Mouse (Mus musculus): ENCODE measurements at regions not wholly inside any gene's neighbourhood (a gene's known extent, or its start where the extent isn't known, plus 50 kb on each side); places are given as distances from the start of the nearest gene placed in this dataset.

GRCm38 (mm10) chr6:50968546-50968945, 314.3 kb upstream of the Npvf start:
- DNase-seq (ENCODE audit: low spot score in 2 of 2), result no peak

DNA sequence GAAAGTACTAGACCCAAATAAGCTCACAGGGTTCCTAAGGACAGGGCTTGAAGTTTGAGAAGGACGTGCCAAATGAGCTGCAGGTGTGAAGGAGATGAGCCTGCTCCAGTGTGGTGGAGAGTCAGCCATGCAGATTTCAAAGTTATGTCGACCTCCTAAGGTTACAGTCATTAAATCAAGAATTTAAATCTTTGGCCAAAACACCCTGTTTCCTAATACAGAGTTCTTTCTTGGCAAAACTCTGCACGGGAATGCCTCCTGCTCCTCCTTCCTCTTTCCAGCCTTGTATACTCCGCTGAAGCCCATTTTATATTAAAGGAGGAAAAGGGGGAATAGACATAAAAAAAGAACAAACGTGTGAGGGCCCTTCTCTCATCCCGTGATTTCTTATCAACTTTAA, 315.1 kb upstream of the Npvf start:
- DNase-seq (ENCODE audit: low spot score in 2 of 2), result no peak

- no peak for DNase-seq (ENCODE audit: low spot score in 2 of 2)
Observed at GRCm38 (mm10) chr6:50969997-50970396, 315.8 kb upstream of the Npvf start.

GRCm38 (mm10) chr6:50970770-50971169, 316.5 kb upstream of the Npvf start:
- no peak for DNase-seq (ENCODE audit: low spot score in 2 of 2)

DNA sequence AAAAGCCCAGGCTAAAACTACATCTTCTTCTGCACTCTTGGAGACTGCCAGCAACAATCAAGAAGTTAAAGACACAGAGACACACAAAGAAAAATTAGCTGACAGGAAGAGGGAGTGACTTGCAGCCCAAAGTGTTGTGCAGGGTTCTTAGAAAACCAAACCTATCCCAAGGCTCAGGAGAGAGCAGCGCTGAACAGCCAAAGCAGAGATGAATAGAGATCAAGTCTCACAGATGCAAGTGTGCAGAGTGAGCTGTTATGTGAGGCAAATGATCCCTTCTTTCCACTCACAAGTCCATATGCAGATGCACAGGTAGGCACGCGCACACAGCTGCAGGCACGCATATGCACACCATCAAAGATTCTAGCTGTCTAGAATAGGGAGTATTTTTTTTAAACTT, 318.0 kb upstream of the Npvf start:
- DNase-seq (ENCODE audit: low spot score in 2 of 2), result no peak

- DNase-seq (ENCODE audit: low spot score in 2 of 2), result no peak
Observed at GRCm38 (mm10) chr6:50973231-50973654, 319.0 kb upstream of the Npvf start.

GRCm38 (mm10) chr6:50973815-50974214, 319.6 kb upstream of the Npvf start:
- DNase-seq (ENCODE audit: low spot score in 2 of 2), result no peak

GRCm38 (mm10) chr6:50974961-50975360, 320.7 kb upstream of the Npvf start:
- no peak for DNase-seq (ENCODE audit: low spot score in 2 of 2)

DNA sequence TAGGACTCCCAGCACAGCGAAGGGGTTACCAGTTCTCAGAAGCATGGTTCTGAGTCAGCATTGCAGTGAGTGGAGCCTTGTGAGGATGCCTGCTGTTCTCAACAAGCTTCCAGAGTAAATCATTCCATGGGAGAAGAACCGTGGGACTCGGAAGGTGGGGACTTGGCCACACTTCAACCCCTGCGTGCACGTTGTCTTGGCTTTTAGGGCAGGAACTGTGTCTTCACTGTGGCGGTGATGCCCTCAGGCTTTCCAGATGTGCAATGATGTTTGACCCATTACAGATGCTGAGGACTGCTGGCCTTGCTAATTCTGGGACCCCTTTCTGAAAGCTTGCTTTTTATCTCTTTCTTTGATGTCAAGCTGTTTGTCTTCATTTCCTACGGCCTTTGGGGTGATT, 322.7 kb upstream of the Npvf start:
- DNase-seq (ENCODE audit: low spot score in 2 of 2), result no peak

- no peak for DNase-seq (ENCODE audit: low spot score in 2 of 2)
Observed at GRCm38 (mm10) chr6:50977381-50977780, 323.1 kb upstream of the Npvf start.

GRCm38 (mm10) chr6:50978016-50978415, 323.8 kb upstream of the Npvf start:
- DNase-seq (ENCODE audit: low spot score in 2 of 2), result no peak

- DNase-seq (ENCODE audit: low spot score in 2 of 2), result no peak
Observed at GRCm38 (mm10) chr6:50978571-50978970, 324.3 kb upstream of the Npvf start.

GRCm38 (mm10) chr6:50979764-50980163, 325.5 kb upstream of the Npvf start:
- DNase-seq (ENCODE audit: low spot score in 2 of 2), result no peak

GRCm38 (mm10) chr6:50980311-50980710, 326.1 kb upstream of the Npvf start:
- DNase-seq (ENCODE audit: low spot score in 2 of 2), result no peak

- DNase-seq (ENCODE audit: low spot score in 2 of 2), result no peak
Observed at GRCm38 (mm10) chr6:50981702-50982309, 327.6 kb upstream of the Npvf start.

- DNase-seq (ENCODE audit: low spot score in 2 of 2), result no peak
Observed at GRCm38 (mm10) chr6:50982856-50983255, 328.6 kb upstream of the Npvf start.

- DNase-seq (ENCODE audit: low spot score in 2 of 2), result no peak
Observed at GRCm38 (mm10) chr6:50983511-50984099, 329.4 kb upstream of the Npvf start.

- no peak for DNase-seq (ENCODE audit: low spot score in 2 of 2)
Observed at GRCm38 (mm10) chr6:50984157-50984905, 330.1 kb upstream of the Npvf start.

- DNase-seq (ENCODE audit: low spot score in 2 of 2), result no peak
Observed at GRCm38 (mm10) chr6:50986270-50986924, 332.2 kb upstream of the Npvf start.

DNA sequence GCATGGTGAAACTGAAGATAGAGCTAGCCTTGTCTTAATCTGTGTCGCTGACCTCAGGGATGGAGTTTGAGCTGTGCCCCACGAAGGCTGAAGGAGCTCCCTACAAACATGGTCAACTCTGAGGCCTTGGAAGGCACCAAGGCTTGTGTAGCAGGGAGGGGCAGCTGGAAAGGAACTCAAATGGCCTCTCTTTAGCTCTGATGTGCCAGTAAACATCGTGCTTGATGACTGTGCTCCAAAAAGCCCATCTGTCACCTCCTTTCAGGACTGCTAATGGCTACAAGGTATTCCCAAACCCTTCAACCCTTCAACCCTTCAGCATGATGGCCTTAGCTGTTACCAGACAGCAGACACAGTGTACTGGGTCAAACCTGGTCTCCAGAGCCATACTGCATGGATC, 334.3 kb upstream of the Npvf start:
- DNase-seq (ENCODE audit: low spot score in 2 of 2), result no peak

- DNase-seq (ENCODE audit: low spot score in 2 of 2), result no peak
Observed at GRCm38 (mm10) chr6:50991528-50992125, 337.4 kb upstream of the Npvf start.

DNA sequence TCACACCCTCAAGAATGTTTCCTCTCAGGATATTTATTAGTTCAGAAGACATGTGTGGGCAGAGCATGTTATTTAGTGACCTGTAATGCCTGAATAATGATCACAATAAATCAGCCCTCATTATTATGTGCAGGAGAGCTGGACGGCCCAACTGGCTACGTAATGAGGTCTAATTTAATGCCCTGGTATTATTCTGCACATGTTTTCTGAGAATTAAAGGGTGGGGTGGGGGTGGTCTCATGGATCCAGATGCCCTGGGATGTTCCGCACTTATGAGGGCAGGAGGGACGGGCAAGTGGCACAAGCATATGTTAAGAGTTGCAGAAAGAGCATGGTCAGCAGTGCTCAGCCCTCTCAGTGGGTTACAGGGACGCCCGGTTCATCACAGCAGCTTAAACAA, 339.7 kb upstream of the Npvf start:
- no peak for DNase-seq (ENCODE audit: low spot score in 2 of 2)
